Mouse (Mus musculus) MEL (cell line): Measurements from ENCODE around the gene Tmem235. TPM values are rescaled to one million over a fixed set of nuclear protein-coding genes. Genes with fewer than 3 reads are reported as not detected.

Source experiments
- DNase-seq: peaks from one replicate; pipeline ENCODE4 v3.0.0; 2011; ENCODE audit warnings: low read depth, low spot score
- H3K27ac ChIP-seq: 2 replicates; pipeline ENCODE4 v1.5.1; 2012; ENCODE audit warnings: low read depth, mild to moderate bottlenecking, control low read depth, low read length, moderate library complexity; ENCODE audit not compliant: control insufficient read depth
- H3K27me3 ChIP-seq, 2 experiments: fragments of 150-350 bp in 1 of 2; sonication (generic) in 1 of 2; 2 replicates each; pipeline ENCODE4 v1.6.1; 2012; ENCODE audit warnings: low read length in 2 of 2, mild to moderate bottlenecking in 2 of 2, improper control_type of control experiment in 1 of 2, moderate library complexity in 1 of 2; ENCODE audit not compliant: insufficient read depth in 2 of 2, control insufficient read depth in 1 of 2
- H3K36me3 ChIP-seq, 2 experiments: 2 replicates each; pipeline ENCODE4 v1.6.1; 2012 to 2014; ENCODE audit warnings: low read length in 2 of 2, improper control_type of control experiment in 1 of 2, inconsistent platforms in 1 of 2, mild to moderate bottlenecking in 1 of 2; ENCODE audit not compliant: insufficient read depth in 2 of 2, control insufficient read depth in 1 of 2
- H3K4me1 ChIP-seq, 2 experiments: fragments of 150-350 bp in 1 of 2; sonication (generic) in 1 of 2; 2 replicates each; pipeline ENCODE4 v1.6.1; 2012; ENCODE audit warnings: low read length in 2 of 2, improper control_type of control experiment in 1 of 2, mild to moderate bottlenecking in 1 of 2; ENCODE audit not compliant: insufficient read depth in 2 of 2, control insufficient read depth in 1 of 2
- H3K4me3 ChIP-seq, 2 experiments: fragments of 150-350 bp in 1 of 2; sonication (generic) in 1 of 2; 2 replicates each; pipeline ENCODE4 v1.5.1; 2012; ENCODE audit warnings: low read depth in 2 of 2, low read length in 2 of 2, mild to moderate bottlenecking in 2 of 2, moderate library complexity in 2 of 2, control low read depth in 1 of 2, improper control_type of control experiment in 1 of 2; ENCODE audit not compliant: control insufficient read depth in 1 of 2, insufficient read depth in 1 of 2
- H3K79me2 ChIP-seq: 2 replicates; pipeline ENCODE4 v1.6.1; 2012; ENCODE audit warnings: mild to moderate bottlenecking, low read length, moderate library complexity; ENCODE audit not compliant: control insufficient read depth, poor library complexity, insufficient read depth
- H3K9ac ChIP-seq: 2 replicates; pipeline ENCODE4 v1.6.1; 2012; ENCODE audit warnings: low read depth, mild to moderate bottlenecking, control low read depth, low read length, moderate library complexity; ENCODE audit not compliant: control insufficient read depth, poor library complexity, severe bottlenecking
- H3K9me3 ChIP-seq: fragments of 150-350 bp; sonication (generic); replicated peaks from 2 replicates; pipeline ENCODE4 v1.6.1; 2012; ENCODE audit warnings: mild to moderate bottlenecking, low read length, improper control_type of control experiment, moderate library complexity; ENCODE audit not compliant: insufficient read depth
- CTCF ChIP-seq, 3 experiments: IDR thresholded peaks in 2 of 3; conservative IDR thresholded peaks in 1 of 3; 2 replicates each; pipeline ENCODE4 v1.5.1; 2011 to 2012; ENCODE audit warnings: low read length in 3 of 3, low read depth in 2 of 3, mild to moderate bottlenecking in 2 of 3, improper control_type of control experiment in 1 of 3, inconsistent platforms in 1 of 3, mixed read lengths in 1 of 3, moderate library complexity in 1 of 3; ENCODE audit not compliant: control insufficient read depth in 1 of 3, insufficient read depth in 1 of 3, poor library complexity in 1 of 3, severe bottlenecking in 1 of 3
- E2F4 ChIP-seq: IDR thresholded peaks from 2 replicates; pipeline ENCODE4 v1.6.1; 2011; ENCODE audit warnings: low read depth, low read length, improper control_type of control experiment, borderline replicate concordance
- JUND ChIP-seq: IDR thresholded peaks from 2 replicates; pipeline ENCODE4 v1.6.1; 2011; ENCODE audit warnings: low read depth, mild to moderate bottlenecking, improper control_type of control experiment, low read length
- MAX ChIP-seq: IDR thresholded peaks from 2 replicates; pipeline ENCODE4 v1.6.1; 2011; ENCODE audit warnings: low read length, improper control_type of control experiment
- MYB ChIP-seq: IDR thresholded peaks from 2 replicates; pipeline ENCODE4 v1.6.1; 2011; ENCODE audit warnings: mild to moderate bottlenecking, low read depth, low read length, improper control_type of control experiment
- POLR2A ChIP-seq, 2 experiments: IDR thresholded peaks; 2 replicates each; pipeline ENCODE4 v1.6.1; 2011 to 2012; ENCODE audit warnings: low read length in 2 of 2, mild to moderate bottlenecking in 2 of 2, control low read depth in 1 of 2, improper control_type of control experiment in 1 of 2, low read depth in 1 of 2, moderate library complexity in 1 of 2; ENCODE audit not compliant: control insufficient read depth in 1 of 2, insufficient read depth in 1 of 2, poor library complexity in 1 of 2
- POLR2AphosphoS5 ChIP-seq: IDR thresholded peaks from 2 replicates; pipeline ENCODE4 v1.6.1; 2012; ENCODE audit warnings: low read depth, borderline replicate concordance, mild to moderate bottlenecking, inconsistent platforms, low read length, moderate library complexity, mixed read lengths
- RAD21 ChIP-seq: IDR thresholded peaks from 2 replicates; pipeline ENCODE4 v1.6.1; 2011; ENCODE audit warnings: mild to moderate bottlenecking, low read depth, low read length, improper control_type of control experiment
- RCOR1 ChIP-seq: IDR thresholded peaks from 2 replicates; pipeline ENCODE4 v1.6.1; 2012; ENCODE audit warnings: low read depth, mild to moderate bottlenecking, inconsistent platforms, low read length, improper control_type of control experiment
- SIN3A ChIP-seq: IDR thresholded peaks from 2 replicates; pipeline ENCODE4 v1.6.1; 2012; ENCODE audit warnings: low read length, improper control_type of control experiment, inconsistent platforms
- TAL1 ChIP-seq: IDR thresholded peaks from 2 replicates; pipeline ENCODE4 v1.6.1; 2012; ENCODE audit warnings: mild to moderate bottlenecking, inconsistent platforms, low read length, moderate library complexity, mixed read lengths
- UBTF ChIP-seq: IDR thresholded peaks from 2 replicates; pipeline ENCODE4 v1.6.1; 2012; ENCODE audit warnings: low read depth, mild to moderate bottlenecking, inconsistent platforms, low read length, improper control_type of control experiment, moderate library complexity, borderline replicate concordance; ENCODE audit not compliant: insufficient read depth
- USF1 ChIP-seq: IDR thresholded peaks from 2 replicates; pipeline ENCODE4 v1.6.1; 2014; ENCODE audit warnings: low read depth, mild to moderate bottlenecking, inconsistent platforms, low read length, improper control_type of control experiment, moderate library complexity
- USF2 ChIP-seq, 2 experiments: IDR thresholded peaks; 2 replicates each; pipeline ENCODE4 v1.6.1; 2011 to 2012; ENCODE audit warnings: improper control_type of control experiment in 2 of 2, low read length in 2 of 2, borderline replicate concordance in 1 of 2, inconsistent platforms in 1 of 2, low read depth in 1 of 2, mild to moderate bottlenecking in 1 of 2; ENCODE audit not compliant: insufficient read depth in 1 of 2
- ZNF384 ChIP-seq: IDR thresholded peaks from 2 replicates; pipeline ENCODE4 v1.6.1; 2012; ENCODE audit warnings: low read depth, mild to moderate bottlenecking, inconsistent platforms, low read length, improper control_type of control experiment
- polyA plus RNA-seq, 2 experiments: library from polyadenylated mRNA; stranded (reverse) in 1 of 2; unstranded in 1 of 2; fragments of >175 nt in 1 of 2; fragments of >200 nt in 1 of 2; gene quantifications; 2 replicates each; pipeline versions ENCODE4 v1.2.1 to v1.2.4; 2012; ENCODE audit warnings: low replicate concordance in 2 of 2, low read depth in 1 of 2; ENCODE audit not compliant: insufficient read length in 2 of 2, insufficient read depth in 1 of 2, missing spikeins in 1 of 2
- total RNA-seq: library from RNA; depleted of rRNA; stranded (reverse); fragments of 300-350 nt; gene quantifications from 2 replicates; pipeline ENCODE4 v1.2.3, GENCODE M21; 2012

Gene Tmem235
- total and polyA plus RNA-seq, 3 experiments: 0.04 TPM; not detected in 1

DNA sequence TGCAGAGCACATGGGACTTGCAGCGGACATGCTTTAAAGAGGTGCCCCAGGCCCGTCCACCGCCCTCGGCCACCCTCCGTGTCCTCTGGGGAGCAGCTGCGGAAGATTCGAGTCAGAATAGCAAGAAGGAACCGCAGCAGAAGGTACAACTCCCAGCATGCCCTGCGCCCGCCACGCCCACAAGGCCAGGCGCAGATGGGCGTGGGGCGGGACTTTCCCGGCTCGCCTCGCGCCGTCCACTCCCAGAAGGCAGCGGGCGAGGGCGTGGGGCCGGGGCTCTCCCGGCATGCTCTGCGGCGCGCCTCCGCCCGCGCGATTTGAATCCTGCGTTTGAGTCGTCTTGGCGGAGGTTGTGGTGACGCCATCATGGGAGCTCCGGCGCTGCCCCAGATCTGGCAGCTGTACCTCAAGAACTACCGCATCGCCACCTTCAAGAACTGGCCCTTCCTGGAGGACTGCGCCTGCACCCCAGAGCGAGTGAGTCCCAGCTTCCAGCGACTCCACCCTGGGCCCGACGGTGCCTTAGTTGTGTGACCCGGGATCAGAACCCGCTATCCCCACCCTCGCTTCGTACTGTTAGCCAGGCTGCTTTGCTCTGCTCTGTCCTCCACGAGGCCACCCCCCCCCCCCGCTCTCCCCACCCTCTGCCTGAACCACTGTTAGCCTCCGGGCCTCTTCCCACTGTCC, 11.4 kb upstream of the Tmem235 start, which contains the start of gene Birc5 (continued):
- TF ChIP-seq USF2 (IDR thresholded peaks at IDR 0.05; ENCODE audit: borderline replicate concordance in 1 of 2, insufficient read depth in 1 of 2, low read depth in 1 of 2, low read length in 2 of 2): no peak
- TF ChIP-seq UBTF: peak; percentile 90; the same call in 1 of the 2 replicates
- no peak for TF ChIP-seq CTCF (IDR thresholded peaks at IDR 0.05 in 2 of 3, conservative IDR thresholded peaks at IDR 0.05 in 1 of 3; ENCODE audit: control insufficient read depth in 1 of 3, insufficient read depth in 1 of 3, low read depth in 2 of 3, low read length in 3 of 3, poor library complexity in 1 of 3, severe bottlenecking in 1 of 3)

DNA sequence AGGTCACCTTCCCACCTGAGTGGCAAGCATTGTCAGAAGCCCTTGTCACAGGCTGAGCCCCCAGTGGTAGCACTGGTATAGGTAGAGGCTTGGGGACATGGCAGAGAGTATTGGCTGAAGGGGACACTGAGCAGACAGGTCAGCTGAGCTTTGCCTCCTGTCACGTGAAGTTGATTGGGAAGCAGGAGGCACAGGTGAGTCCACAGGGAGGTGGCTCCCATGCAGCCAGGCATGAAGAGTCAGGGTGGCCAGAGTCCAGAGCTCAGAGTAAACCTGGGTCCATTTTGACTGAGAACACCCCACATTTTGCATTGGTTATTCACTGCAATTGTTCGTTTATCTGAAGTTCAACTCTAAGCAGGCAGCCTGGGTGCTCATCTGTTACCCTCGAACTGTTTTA, 7.7 kb upstream of the Tmem235 start:
- H3K27me3 ChIP-seq: no peaks in the 10 kb centered on the region
- H3K27ac ChIP-seq: no peak overlapping the region
- H3K4me1 ChIP-seq: peaks cover 9 to 14% of the 10 kb centered on the region in 2 experiments
- peaks cover 16 to 33% of the 10 kb centered on the region in 2 experiments for H3K36me3 ChIP-seq
- H3K79me2 ChIP-seq: peaks cover 28% of the 10 kb centered on the region
- no peaks in the 10 kb centered on the region for H3K9me3 ChIP-seq
- DNase-seq: no peak
- no peak overlapping the region for H3K9ac ChIP-seq
- no peak overlapping the region for H3K4me3 ChIP-seq
- no peak for TF ChIP-seq JUND
- TF ChIP-seq USF1: no peak
- TF ChIP-seq TAL1: no peak
- no peak for TF ChIP-seq E2F4
- no peak for TF ChIP-seq MYB
- no peak for TF ChIP-seq MAX
- TF ChIP-seq POLR2AphosphoS5: no peak
- TF ChIP-seq RCOR1: no peak
- no peak for TF ChIP-seq RAD21
- no peak for TF ChIP-seq SIN3A
- TF ChIP-seq USF2 (IDR thresholded peaks at IDR 0.05; ENCODE audit: borderline replicate concordance in 1 of 2, insufficient read depth in 1 of 2, low read depth in 1 of 2, low read length in 2 of 2): no peak
- TF ChIP-seq POLR2A (IDR thresholded peaks at IDR 0.05; ENCODE audit: control insufficient read depth in 1 of 2, insufficient read depth in 1 of 2, low read depth in 1 of 2, low read length in 2 of 2, poor library complexity in 1 of 2): no peak; a peak in 1 of 4 replicates
- no peak for TF ChIP-seq CTCF (IDR thresholded peaks at IDR 0.05 in 2 of 3, conservative IDR thresholded peaks at IDR 0.05 in 1 of 3; ENCODE audit: control insufficient read depth in 1 of 3, insufficient read depth in 1 of 3, low read depth in 2 of 3, low read length in 3 of 3, poor library complexity in 1 of 3, severe bottlenecking in 1 of 3)
- TF ChIP-seq ZNF384: no peak
- TF ChIP-seq, all 39 proteins: peak for 0

DNA sequence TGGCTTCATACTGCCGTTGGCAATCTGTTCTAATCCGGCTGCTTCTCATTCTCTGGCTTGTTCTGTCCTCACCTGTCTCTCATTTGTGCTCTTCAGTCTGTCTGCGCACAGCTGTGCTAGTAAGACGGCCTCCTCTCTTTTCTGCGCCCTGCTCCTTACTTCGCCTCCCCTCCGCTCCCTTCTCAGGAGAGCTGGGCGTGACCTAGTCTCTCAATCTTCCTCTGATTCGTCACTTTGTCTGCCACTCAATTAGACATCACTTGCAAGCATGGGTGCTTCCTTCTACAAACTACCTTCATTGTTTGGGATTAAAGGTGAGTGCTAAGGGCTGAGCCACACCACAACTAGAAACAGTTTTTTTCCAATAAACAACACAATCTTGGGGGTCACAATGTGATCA, 6.3 kb upstream of the Tmem235 start:
- Histone ChIP-seq H3K36me3 (peaks cover 16 to 33% of the 10 kb centered on the region in 2 experiments), H3K9ac (no peak overlapping the region)
- 0 out of 4 replicates have a peak, but pooled peaks of 1 of the 2 experiments have one; percentile 7 for TF ChIP-seq POLR2A (IDR thresholded peaks at IDR 0.05; ENCODE audit: control insufficient read depth in 1 of 2, insufficient read depth in 1 of 2, low read depth in 1 of 2, low read length in 2 of 2, poor library complexity in 1 of 2)
- no peak for TF ChIP-seq E2F4
- TF ChIP-seq USF1: no peak
- TF ChIP-seq, all 39 proteins: peak for 1
- H3K27ac ChIP-seq: no peak overlapping the region
- H3K4me1 ChIP-seq: peaks cover 8 to 11% of the 10 kb centered on the region in 2 experiments
- H3K4me3 ChIP-seq: no peak overlapping the region
- H3K9me3 ChIP-seq: no peaks in the 10 kb centered on the region
- peaks cover 23% of the 10 kb centered on the region for H3K79me2 ChIP-seq
- no peaks in the 10 kb centered on the region for H3K27me3 ChIP-seq
- no peak for DNase-seq
